ENCODE assay signal across 17 mouse cellular contexts in the genomic region with DNA sequence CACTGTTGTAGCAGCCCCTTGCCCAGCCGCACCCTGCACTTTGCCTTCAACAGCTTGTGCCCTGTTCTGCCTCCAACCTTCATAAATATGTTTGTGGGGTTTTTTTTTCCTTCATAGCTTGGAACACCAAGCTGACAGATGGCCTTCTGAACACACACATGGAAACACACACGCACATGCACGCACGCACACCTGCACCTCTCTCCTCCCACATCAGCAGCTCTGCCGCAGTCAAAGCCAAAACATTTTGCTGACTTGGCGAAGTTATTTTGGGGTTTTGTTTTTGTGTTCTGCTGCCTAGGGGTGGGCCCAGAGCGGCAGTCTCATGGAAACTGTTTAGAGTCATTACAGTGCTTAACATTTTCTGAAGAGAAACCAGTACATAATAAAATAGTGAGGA.
DNase-seq lines count a peak whose midpoint lies in the region; ATAC-seq lines count a peak whose summit lies in the region.
"Had no signal": no experiment of that assay in that cellular context is flagged by ENCODE, and none has a peak within 500 bp of the region (broad histone marks: within the 10 kb centered on the region; RNA-seq: fewer than 3 reads in every experiment).

No protein-coding gene starts in this region.

- H3K27ac ChIP-seq in forebrain, embryonic 15.5 days (replicated peaks): peak overlapping the region; percentile 65
- H3K27ac ChIP-seq in forebrain, embryonic 10.5 days: no peak overlapping the region
- H3K27ac ChIP-seq: hindbrain, embryonic 13.5 days; intestine, embryonic 15.5 days; stomach, postnatal 0 days had no signal

- 56% methylated on average over 7 of the region's 7 CpGs for WGBS in forebrain, embryonic 15.5 days
- WGBS in forebrain, embryonic 10.5 days: 91% methylated on average over 7 of the region's 7 CpGs

- H3K9me3 ChIP-seq in forebrain, embryonic 15.5 days: no peaks in the 10 kb centered on the region
- H3K9me3 ChIP-seq in forebrain, embryonic 10.5 days: no peaks in the 10 kb centered on the region
- H3K9me3 ChIP-seq: hindbrain, embryonic 13.5 days; intestine, embryonic 15.5 days had no signal

- peaks cover 19% of the 10 kb centered on the region for H3K4me1 ChIP-seq in forebrain, embryonic 15.5 days
- peaks cover 17% of the 10 kb centered on the region for H3K4me1 ChIP-seq in forebrain, embryonic 10.5 days
- H3K4me1 ChIP-seq: intestine, embryonic 15.5 days had no signal

- H3K27me3 ChIP-seq in forebrain, embryonic 15.5 days: no peaks in the 10 kb centered on the region
- H3K27me3 ChIP-seq in forebrain, embryonic 10.5 days (ENCODE audit: poor library complexity, severe bottlenecking): 0 out of 2 replicates have a peak, but pooled peaks cover 6% of the 10 kb centered on the region
- H3K27me3 ChIP-seq: hindbrain, embryonic 13.5 days; intestine, embryonic 15.5 days had no signal

- no peak overlapping the region for H3K9ac ChIP-seq in forebrain, embryonic 15.5 days (replicated peaks)
- H3K9ac ChIP-seq: hindbrain, embryonic 13.5 days; intestine, embryonic 15.5 days had no signal

- 0 out of 2 replicates have a peak, but pooled peaks have one; percentile 8 for ATAC-seq in forebrain, embryonic 15.5 days (replicated peaks)
- ATAC-seq: intestine, embryonic 15.5 days had no signal

- DNase-seq in forebrain, embryonic 10.5 days (ENCODE audit: extremely low spot score, low spot score): no peak
- DNase-seq in right cerebral cortex, adult 18-20 months: peak; percentile 54
- DNase-seq in right cerebral cortex, postnatal 4 days: no peak
- peak; percentile 58 to 69 for DNase-seq in layer of hippocampus, postnatal 14 days (ENCODE audit: low spot score in 2 of 2)
- peak; percentile 29 to 45 for DNase-seq in right cerebral cortex, postnatal 36 days (ENCODE audit: low spot score in 2 of 2)
- no peak for DNase-seq in spleen, postnatal 10 days (ENCODE audit: low spot score in 2 of 2)
- DNase-seq in adrenal gland, postnatal 36 days: no peak
- DNase-seq: adrenal gland, postnatal 10 days; cerebellum, adult 8-10 months; gastrocnemius, postnatal 25 days; heart, postnatal 10 days; lung, adult 18-20 months; thymus, postnatal 14 days had no signal

- no peaks in the 10 kb centered on the region for H3K36me3 ChIP-seq in forebrain, embryonic 15.5 days
- H3K36me3 ChIP-seq in forebrain, embryonic 10.5 days (replicated peaks): no peaks in the 10 kb centered on the region
- H3K36me3 ChIP-seq: hindbrain, embryonic 13.5 days; intestine, embryonic 15.5 days had no signal

- H3K4me2 ChIP-seq in forebrain, embryonic 15.5 days (replicated peaks): no peak overlapping the region
- H3K4me2 ChIP-seq: hindbrain, embryonic 13.5 days; intestine, embryonic 15.5 days had no signal

- H3K4me3 ChIP-seq in forebrain, embryonic 15.5 days: no peak overlapping the region
- no peak overlapping the region for H3K4me3 ChIP-seq in forebrain, embryonic 10.5 days
- H3K4me3 ChIP-seq: hindbrain, embryonic 13.5 days; intestine, embryonic 15.5 days had no signal

Comparison
In these comparisons a context has a peak if more than half of its experiments do, and no peak if none do; other contexts are left out.
1. DNase-seq: peak in right cerebral cortex, adult 18-20 months (single experiment), layer of hippocampus, postnatal 14 days (2 of 2) and right cerebral cortex, postnatal 36 days (2 of 2); none in forebrain, embryonic 10.5 days (single experiment), right cerebral cortex, postnatal 4 days (single experiment), spleen, postnatal 10 days (0 of 2) and adrenal gland, postnatal 36 days (0 of 2).